Mouse (Mus musculus): ENCODE results near the gene Coro2a. TPM values are rescaled to one million over a fixed set of nuclear protein-coding genes. Genes with fewer than 3 reads are reported as not detected.
"Not testable (repeated sequence)": the region's sequence is repeated elsewhere in the genome, so short reads cannot be mapped to it uniquely, and the experiment has no call there.

Gene Coro2a
- total RNA-seq, 1 experiment: 2.5 TPM

DNA sequence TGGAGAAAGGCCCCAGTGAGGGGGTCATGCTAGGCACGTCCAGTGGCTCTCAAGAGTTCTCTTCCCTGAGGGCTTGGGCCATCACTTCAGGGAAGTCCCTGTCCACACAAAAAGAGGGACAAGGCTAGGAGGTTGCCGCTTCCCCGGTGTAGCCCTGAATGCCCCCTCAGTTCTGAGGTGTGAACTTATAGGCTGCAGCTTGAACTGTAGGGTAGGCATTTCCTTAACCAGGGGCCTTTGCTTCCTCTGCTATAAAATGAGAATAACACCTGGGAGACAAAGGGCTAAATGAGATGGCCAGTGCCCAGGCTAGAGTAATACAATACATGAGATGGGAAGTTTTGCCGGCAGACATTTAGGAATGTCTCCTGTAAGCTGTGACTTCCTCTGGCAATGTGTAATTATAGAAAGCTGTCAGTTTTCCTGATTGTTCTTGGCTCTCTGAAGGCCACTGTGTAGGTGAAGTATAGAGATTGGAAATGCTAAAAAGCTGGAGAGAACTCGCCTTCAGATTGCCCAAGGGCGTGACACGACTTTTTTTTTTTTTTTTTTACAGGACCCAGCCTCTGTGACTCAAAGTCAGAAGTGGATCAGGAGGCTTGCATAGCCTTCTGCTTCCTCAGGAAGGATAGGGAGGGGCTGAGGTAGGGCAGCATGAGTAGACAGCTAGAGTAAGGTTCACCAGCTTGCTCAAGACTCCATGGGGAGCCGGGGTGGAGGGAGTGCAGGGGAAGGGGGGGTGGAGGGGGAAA is 41.1 kb upstream of the Coro2a start:
- in situ Hi-C loops (cut with MboI; ENCODE audit: low sequenced_read_pairs in 2 of 2, unreplicated experiment in 2 of 2): no loop called here
- H3K27ac ChIP-seq (ENCODE audit: insufficient read depth, low read depth, low read length, poor library complexity, severe bottlenecking): no peak overlapping the region
- H3K9ac ChIP-seq (ENCODE audit: insufficient read depth, low read depth, low read length, poor library complexity, severe bottlenecking): no peak overlapping the region
- H3K36me3 ChIP-seq (ENCODE audit: control insufficient read depth, insufficient read depth, low read length, poor library complexity, severe bottlenecking): peaks cover 3% of the 10 kb centered on the region; the same call in 1 of the 2 replicates
- H3K4me1 ChIP-seq (ENCODE audit: control insufficient read depth in 2 of 2, insufficient read depth in 2 of 2, low read length in 2 of 2, poor library complexity in 1 of 2): peaks cover 0 to 12% of the 10 kb centered on the region in 2 experiments; a peak in 2 of 4 replicates
- H3K4me3 ChIP-seq (ENCODE audit: insufficient read depth in 1 of 2, low read depth in 1 of 2, low read length in 2 of 2, poor library complexity in 1 of 2, severe bottlenecking in 1 of 2): no peak overlapping the region
- no peaks in the 10 kb centered on the region for H3K9me3 ChIP-seq (ENCODE audit: control insufficient read depth, insufficient read depth, low read depth, low read length)
- DNase-seq (ENCODE audit: low read depth, low spot score): no peak
- TF ChIP-seq ZC3H11A (IDR thresholded peaks at IDR 0.05; ENCODE audit: borderline replicate concordance, low read depth, low read length) (no peak), MAFK (IDR thresholded peaks at IDR 0.05; ENCODE audit: insufficient read depth, low read depth, low read length) (no peak), CHD2 (IDR thresholded peaks at IDR 0.05; ENCODE audit: low read depth, low read length) (no peak), ZNF384 (IDR thresholded peaks at IDR 0.05; ENCODE audit: low read depth, low read length) (peak; percentile 83)

DNA sequence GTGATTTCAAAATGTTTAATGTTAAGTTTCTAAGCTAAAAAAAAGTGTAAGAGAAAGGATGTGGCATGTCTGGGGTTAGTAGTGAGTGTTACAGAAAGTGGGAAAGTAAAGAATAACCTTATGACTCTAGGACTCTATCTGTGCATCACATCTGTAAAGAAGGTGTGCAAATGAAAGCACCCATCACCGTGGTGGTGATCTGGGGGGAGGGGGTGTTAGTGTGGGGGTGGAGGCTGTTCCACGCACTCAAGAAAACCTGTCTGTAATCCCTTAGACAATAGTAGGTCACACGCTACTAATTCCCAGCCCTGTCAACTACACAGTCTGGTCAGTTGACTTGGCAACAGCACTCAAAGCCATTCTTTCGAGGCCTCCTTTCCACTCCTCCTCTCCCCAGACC is 39.3 kb upstream of the Coro2a start:
- Histone ChIP-seq H3K4me3 (ENCODE audit: insufficient read depth in 1 of 2, low read depth in 1 of 2, low read length in 2 of 2, poor library complexity in 1 of 2, severe bottlenecking in 1 of 2) (no peak overlapping the region), H3K9ac (ENCODE audit: insufficient read depth, low read depth, low read length, poor library complexity, severe bottlenecking) (no peak overlapping the region), H3K9me3 (ENCODE audit: control insufficient read depth, insufficient read depth, low read depth, low read length) (no peaks in the 10 kb centered on the region), H3K27ac (ENCODE audit: insufficient read depth, low read depth, low read length, poor library complexity, severe bottlenecking) (no peak overlapping the region), H3K4me1 (ENCODE audit: control insufficient read depth in 2 of 2, insufficient read depth in 2 of 2, low read length in 2 of 2, poor library complexity in 1 of 2) (peaks cover 0 to 23% of the 10 kb centered on the region in 2 experiments; a peak in 2 of 4 replicates), H3K36me3 (ENCODE audit: control insufficient read depth, insufficient read depth, low read length, poor library complexity, severe bottlenecking) (peaks cover 3% of the 10 kb centered on the region; the same call in 1 of the 2 replicates)
- TF ChIP-seq ZNF384 (IDR thresholded peaks at IDR 0.05; ENCODE audit: low read depth, low read length): no peak
- TF ChIP-seq CHD2 (IDR thresholded peaks at IDR 0.05; ENCODE audit: low read depth, low read length): no peak
- TF ChIP-seq ZC3H11A (IDR thresholded peaks at IDR 0.05; ENCODE audit: borderline replicate concordance, low read depth, low read length): no peak
- no peak for TF ChIP-seq HCFC1 (IDR thresholded peaks at IDR 0.05; ENCODE audit: borderline replicate concordance, insufficient read depth, low read length)
- TF ChIP-seq MAFK (IDR thresholded peaks at IDR 0.05; ENCODE audit: insufficient read depth, low read depth, low read length): no peak
- in situ Hi-C loops (cut with MboI; ENCODE audit: low sequenced_read_pairs in 2 of 2, unreplicated experiment in 2 of 2): no loop called here
- no peak for DNase-seq (ENCODE audit: low read depth, low spot score)

DNA sequence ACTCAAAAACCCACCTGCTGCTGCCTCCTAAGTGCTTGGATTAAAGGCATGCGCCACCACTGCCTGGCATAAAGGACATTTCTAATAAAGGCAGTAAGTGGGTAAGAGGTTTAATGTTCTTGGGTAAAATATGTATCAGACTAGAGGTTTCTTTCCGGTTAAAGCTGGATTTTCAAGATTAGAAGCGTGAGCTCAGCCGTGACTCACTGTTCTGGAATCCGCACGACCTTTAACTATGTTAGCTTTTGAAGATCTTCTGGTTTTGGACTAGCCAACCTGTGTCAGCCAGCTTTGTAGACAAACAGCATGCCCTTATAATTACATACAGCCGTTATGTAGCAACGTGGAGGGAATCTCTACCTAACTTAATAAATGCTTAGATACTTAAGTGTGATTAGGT is 37.9 kb upstream of the Coro2a start:
- Histone ChIP-seq H3K36me3 (ENCODE audit: control insufficient read depth, insufficient read depth, low read length, poor library complexity, severe bottlenecking) (peaks cover 3% of the 10 kb centered on the region; the same call in 1 of the 2 replicates), H3K4me1 (ENCODE audit: control insufficient read depth in 2 of 2, insufficient read depth in 2 of 2, low read length in 2 of 2, poor library complexity in 1 of 2) (peaks cover 0 to 32% of the 10 kb centered on the region in 2 experiments; a peak in 2 of 4 replicates), H3K4me3 (ENCODE audit: insufficient read depth in 1 of 2, low read depth in 1 of 2, low read length in 2 of 2, poor library complexity in 1 of 2, severe bottlenecking in 1 of 2) (no peak overlapping the region), H3K9me3 (ENCODE audit: control insufficient read depth, insufficient read depth, low read depth, low read length) (no peaks in the 10 kb centered on the region), H3K9ac (ENCODE audit: insufficient read depth, low read depth, low read length, poor library complexity, severe bottlenecking) (no peak overlapping the region), H3K27ac (ENCODE audit: insufficient read depth, low read depth, low read length, poor library complexity, severe bottlenecking) (no peak overlapping the region)
- DNase-seq (ENCODE audit: low read depth, low spot score): no peak
- in situ Hi-C loops (cut with MboI; ENCODE audit: low sequenced_read_pairs in 2 of 2, unreplicated experiment in 2 of 2): no loop called here
- TF ChIP-seq ZC3H11A (IDR thresholded peaks at IDR 0.05; ENCODE audit: borderline replicate concordance, low read depth, low read length) (no peak), CHD2 (IDR thresholded peaks at IDR 0.05; ENCODE audit: low read depth, low read length) (no peak), HCFC1 (IDR thresholded peaks at IDR 0.05; ENCODE audit: borderline replicate concordance, insufficient read depth, low read length) (no peak), ZNF384 (IDR thresholded peaks at IDR 0.05; ENCODE audit: low read depth, low read length) (no peak), MAFK (IDR thresholded peaks at IDR 0.05; ENCODE audit: insufficient read depth, low read depth, low read length) (no peak)

DNA sequence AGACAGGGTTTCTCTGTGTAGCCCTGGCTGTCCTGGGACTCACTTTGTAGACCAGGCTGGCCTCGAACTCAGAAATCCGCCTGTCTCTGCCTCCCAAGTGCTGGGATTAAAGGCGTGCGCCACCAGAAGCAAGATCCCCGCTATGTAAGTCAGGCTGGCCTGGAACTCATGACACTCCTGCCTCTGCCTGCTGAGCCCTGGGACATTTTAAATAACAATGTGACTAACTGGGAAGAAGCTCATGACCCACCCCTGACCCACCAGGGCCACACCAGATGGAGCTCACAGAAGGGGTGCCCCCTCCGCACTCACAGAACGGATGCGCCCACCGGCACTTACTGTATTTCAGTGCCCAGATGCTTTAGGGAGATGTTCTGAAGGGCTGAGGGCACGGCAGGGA is 35.2 kb upstream of the Coro2a start:
- H3K4me3 ChIP-seq (ENCODE audit: insufficient read depth in 1 of 2, low read depth in 1 of 2, low read length in 2 of 2, poor library complexity in 1 of 2, severe bottlenecking in 1 of 2); H3K36me3 ChIP-seq (ENCODE audit: control insufficient read depth, insufficient read depth, low read length, poor library complexity, severe bottlenecking); in situ Hi-C loops (cut with MboI; ENCODE audit: low sequenced_read_pairs in 2 of 2, unreplicated experiment in 2 of 2); DNase-seq (ENCODE audit: low read depth, low spot score); H3K27ac ChIP-seq (ENCODE audit: insufficient read depth, low read depth, low read length, poor library complexity, severe bottlenecking); H3K9ac ChIP-seq (ENCODE audit: insufficient read depth, low read depth, low read length, poor library complexity, severe bottlenecking); H3K9me3 ChIP-seq (ENCODE audit: control insufficient read depth, insufficient read depth, low read depth, low read length): not testable (repeated sequence)
- H3K4me1 ChIP-seq (ENCODE audit: control insufficient read depth in 2 of 2, insufficient read depth in 2 of 2, low read length in 2 of 2, poor library complexity in 1 of 2): peaks cover 0 to 26% of the 10 kb centered on the region in 2 experiments; a peak in 2 of 4 replicates

All from ES-E14 (cell line).